Mouse (Mus musculus): ENCODE data around the gene Usp10. TPM values are rescaled to one million over a fixed set of nuclear protein-coding genes. Genes with fewer than 3 reads are reported as not detected.

Usp10 gene
- polyA plus RNA-seq, 1 experiment from 2014 or later = 90.5 TPM

DNA sequence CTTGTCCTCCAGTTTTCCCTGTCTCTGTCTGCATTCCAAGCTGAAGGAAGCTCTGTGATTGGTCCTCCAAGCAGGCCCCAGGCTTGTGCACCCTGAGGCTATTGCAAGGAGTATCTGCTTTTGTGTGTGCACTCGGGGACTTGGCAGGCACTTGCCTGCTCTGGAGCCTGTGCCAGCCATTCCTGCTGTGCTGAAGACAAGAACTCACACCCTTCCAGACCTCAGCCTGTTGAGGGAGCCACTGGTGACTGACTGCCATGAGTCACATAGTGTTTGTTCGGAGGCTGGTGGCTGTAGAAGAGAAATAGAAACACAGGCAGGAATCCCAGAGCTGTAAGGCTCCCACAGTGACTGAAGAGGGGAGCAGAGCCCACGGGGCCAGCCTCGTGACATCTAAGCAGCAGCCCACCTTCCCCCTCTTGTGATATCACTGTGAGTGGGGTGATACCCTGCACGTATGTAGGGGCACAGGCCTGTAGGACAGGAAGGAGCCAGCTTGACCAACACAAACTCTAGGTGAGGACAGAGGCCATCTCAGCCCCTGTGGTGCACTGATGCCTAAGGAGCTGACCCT lies 50.5 kb downstream of the Usp10 start:
- ATAC-seq (ENCODE audit: extremely low read depth, insufficient number of reproducible peaks, low FRiP score, low TSS enrichment) = no peak
- H3K4me2 ChIP-seq = no peak overlapping the region
- 0 out of 2 replicates have a peak overlapping the region, but pooled peaks have one; percentile 12 for H3K27ac ChIP-seq (replicated peaks)
- H3K9ac ChIP-seq = no peak overlapping the region
- H3K4me1 ChIP-seq = peaks cover 8% of the 10 kb centered on the region
- H3K9me3 ChIP-seq = no peaks in the 10 kb centered on the region
- no peak overlapping the region for H3K4me3 ChIP-seq
- peaks cover 29% of the 10 kb centered on the region for H3K36me3 ChIP-seq
- no peaks in the 10 kb centered on the region for H3K27me3 ChIP-seq (replicated peaks)
- WGBS = 49% methylated on average over 5 of the region's 5 CpGs

DNA sequence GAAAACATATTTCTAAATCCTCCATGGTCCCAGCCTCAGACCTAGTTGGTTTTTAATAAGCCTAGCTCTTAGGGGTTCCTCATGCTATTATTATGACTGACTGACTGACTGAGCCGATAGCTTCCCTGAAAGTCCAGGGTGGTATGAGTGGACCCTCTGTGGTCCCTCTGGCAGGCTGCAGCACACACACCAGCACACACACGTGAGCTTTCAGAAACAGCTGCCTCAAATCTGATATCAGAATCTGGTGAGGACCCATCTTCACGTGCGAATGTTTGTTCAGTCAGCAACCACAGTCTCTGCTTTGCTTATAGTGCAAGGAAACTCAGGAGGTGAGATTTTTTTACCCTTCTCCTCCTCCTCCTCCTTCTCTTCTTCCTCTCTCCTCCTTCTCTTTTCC lies 54.7 kb downstream of the Usp10 start:
- WGBS = 72% methylated on average over 4 of the region's 4 CpGs
- Histone ChIP-seq H3K4me2 (no peak overlapping the region), H3K36me3 (no peaks in the 10 kb centered on the region), H3K4me3 (no peak overlapping the region), H3K27me3 (replicated peaks) (no peaks in the 10 kb centered on the region), H3K4me1 (peaks cover 8% of the 10 kb centered on the region), H3K9me3 (no peaks in the 10 kb centered on the region), H3K9ac (no peak overlapping the region), H3K27ac (replicated peaks) (no peak overlapping the region)
- ATAC-seq (ENCODE audit: extremely low read depth, insufficient number of reproducible peaks, low FRiP score, low TSS enrichment) = no peak

DNA sequence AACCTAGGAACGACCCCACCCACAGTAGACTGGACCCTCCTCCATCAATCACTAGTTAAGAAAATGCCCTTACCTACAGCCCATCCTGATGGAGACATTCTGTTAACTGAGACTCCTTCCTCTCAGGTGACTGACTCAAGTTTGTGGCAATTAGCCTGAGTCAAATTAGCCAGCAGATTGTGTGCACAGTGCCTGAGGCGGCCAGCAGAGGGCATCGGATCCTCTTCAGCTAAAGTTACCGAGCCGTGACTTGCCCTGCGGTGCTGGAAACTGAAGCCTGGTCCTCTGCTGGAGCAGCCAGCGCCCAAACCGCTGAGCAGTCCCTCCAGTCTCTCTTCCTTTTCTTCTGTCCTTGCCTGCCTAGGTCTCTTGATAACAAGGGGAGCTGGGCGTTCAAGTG lies 57.3 kb downstream of the Usp10 start:
- Histone ChIP-seq H3K4me2 (no peak overlapping the region), H3K27ac (replicated peaks) (no peak overlapping the region), H3K9me3 (no peaks in the 10 kb centered on the region), H3K27me3 (replicated peaks) (no peaks in the 10 kb centered on the region), H3K9ac (no peak overlapping the region), H3K4me1 (0 out of 2 replicates have a peak, but pooled peaks cover 6% of the 10 kb centered on the region), H3K36me3 (no peaks in the 10 kb centered on the region), H3K4me3 (no peak overlapping the region)
- 80% methylated on average over 9 of the region's 9 CpGs for WGBS
- no peak for ATAC-seq (ENCODE audit: extremely low read depth, insufficient number of reproducible peaks, low FRiP score, low TSS enrichment)

DNA sequence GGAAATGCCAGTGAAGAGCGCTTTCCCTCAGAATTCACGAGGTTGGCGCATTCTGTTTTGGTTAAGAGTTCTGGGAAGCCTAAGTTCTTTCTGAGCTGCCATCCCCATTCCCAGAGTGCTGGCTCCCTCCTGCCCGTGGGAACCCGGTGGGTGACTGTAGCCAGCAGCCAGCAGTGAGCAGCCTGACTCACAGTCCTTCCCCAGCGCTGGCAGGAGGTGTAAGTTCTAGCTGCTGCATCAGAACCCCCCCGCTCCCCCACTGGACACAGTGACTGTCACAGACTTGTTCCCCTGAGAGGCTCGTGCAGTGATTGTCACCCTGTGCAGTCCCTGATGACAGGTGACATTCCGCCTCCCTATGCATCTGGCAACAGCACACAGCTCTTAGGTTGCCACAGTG lies 60.0 kb downstream of the Usp10 start:
- no peak for ATAC-seq (ENCODE audit: extremely low read depth, insufficient number of reproducible peaks, low FRiP score, low TSS enrichment)
- H3K4me2 ChIP-seq = no peak overlapping the region
- WGBS = 59% methylated on average over 9 of the region's 9 CpGs

GRCm38 (mm10) chr8:119972558-119972957 lies 62.4 kb downstream of the Usp10 start:
- H3K4me3 ChIP-seq = no peak overlapping the region
- WGBS = 59% methylated on average over 12 of the region's 12 CpGs
- H3K4me2 ChIP-seq = no peak overlapping the region
- 0 out of 2 replicates have a peak, but pooled peaks cover 6% of the 10 kb centered on the region for H3K4me1 ChIP-seq
- H3K9me3 ChIP-seq = no peaks in the 10 kb centered on the region
- ATAC-seq (ENCODE audit: extremely low read depth, insufficient number of reproducible peaks, low FRiP score, low TSS enrichment) = no peak
- 0 out of 2 replicates have a peak overlapping the region, but pooled peaks have one; percentile 16 for H3K27ac ChIP-seq (replicated peaks)
- no peaks in the 10 kb centered on the region for H3K27me3 ChIP-seq (replicated peaks)
- no peak overlapping the region for H3K9ac ChIP-seq
- H3K36me3 ChIP-seq = no peaks in the 10 kb centered on the region

More for the DNA sequence above, 60.0 kb downstream of the Usp10 start:
- H3K4me3 ChIP-seq = no peak overlapping the region
- H3K9ac ChIP-seq = no peak overlapping the region
- no peaks in the 10 kb centered on the region for H3K36me3 ChIP-seq
- 0 out of 2 replicates have a peak, but pooled peaks cover 6% of the 10 kb centered on the region for H3K4me1 ChIP-seq
- H3K27me3 ChIP-seq (replicated peaks) = no peaks in the 10 kb centered on the region
- no peaks in the 10 kb centered on the region for H3K9me3 ChIP-seq
- H3K27ac ChIP-seq (replicated peaks) = no peak overlapping the region

- Histone ChIP-seq H3K9ac (0 out of 2 replicates have a peak overlapping the region, but pooled peaks have one; percentile 16), H3K27me3 (replicated peaks) (no peaks in the 10 kb centered on the region), H3K36me3 (no peaks in the 10 kb centered on the region), H3K4me2 (no peak overlapping the region), H3K4me1 (no peaks in the 10 kb centered on the region), H3K9me3 (no peaks in the 10 kb centered on the region), H3K27ac (replicated peaks) (no peak overlapping the region), H3K4me3 (no peak overlapping the region)
- WGBS = 59% methylated on average over 11 of the region's 11 CpGs
- ATAC-seq (ENCODE audit: extremely low read depth, insufficient number of reproducible peaks, low FRiP score, low TSS enrichment) = no peak
Observed at GRCm38 (mm10) chr8:119978770-119979381, 68.7 kb downstream of the Usp10 start.

- ATAC-seq (ENCODE audit: extremely low read depth, insufficient number of reproducible peaks, low FRiP score, low TSS enrichment) = no peak
- no peaks in the 10 kb centered on the region for H3K9me3 ChIP-seq
- no peak overlapping the region for H3K27ac ChIP-seq (replicated peaks)
- H3K27me3 ChIP-seq (replicated peaks) = no peaks in the 10 kb centered on the region
- H3K4me2 ChIP-seq = no peak overlapping the region
- H3K9ac ChIP-seq = no peak overlapping the region
- 68% methylated on average over 4 of the region's 4 CpGs for WGBS
- no peaks in the 10 kb centered on the region for H3K36me3 ChIP-seq
- H3K4me1 ChIP-seq = no peaks in the 10 kb centered on the region
- no peak overlapping the region for H3K4me3 ChIP-seq
Observed at GRCm38 (mm10) chr8:119981253-119981652, 71.1 kb downstream of the Usp10 start.

DNA sequence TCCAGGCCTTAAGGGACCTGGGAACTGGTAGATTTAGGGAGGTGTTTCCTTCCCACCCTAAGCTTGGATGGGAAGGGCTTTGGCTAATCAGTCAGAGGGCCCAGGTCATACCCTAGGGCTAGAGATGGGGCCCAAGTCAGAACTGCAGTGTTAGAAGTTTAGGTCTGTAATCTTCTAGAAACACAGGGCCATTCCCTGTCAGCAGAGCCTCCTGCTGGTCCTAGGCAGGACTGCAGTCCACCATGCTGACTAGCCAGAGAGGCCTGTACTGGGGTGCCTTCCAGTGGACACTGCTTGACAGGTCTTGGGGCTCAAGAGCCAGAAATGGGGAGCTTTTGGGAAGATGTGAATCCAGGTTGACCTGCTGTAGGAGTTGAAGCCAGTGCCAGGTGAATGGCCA lies 73.9 kb downstream of the Usp10 start:
- H3K9ac ChIP-seq = no peak overlapping the region
- no peaks in the 10 kb centered on the region for H3K36me3 ChIP-seq
- H3K27ac ChIP-seq (replicated peaks) = no peak overlapping the region
- peaks cover 14% of the 10 kb centered on the region for H3K4me1 ChIP-seq
- H3K4me2 ChIP-seq = no peak overlapping the region
- H3K27me3 ChIP-seq (replicated peaks) = no peaks in the 10 kb centered on the region
- no peaks in the 10 kb centered on the region for H3K9me3 ChIP-seq
- no peak for ATAC-seq (ENCODE audit: extremely low read depth, insufficient number of reproducible peaks, low FRiP score, low TSS enrichment)
- H3K4me3 ChIP-seq = no peak overlapping the region

DNA sequence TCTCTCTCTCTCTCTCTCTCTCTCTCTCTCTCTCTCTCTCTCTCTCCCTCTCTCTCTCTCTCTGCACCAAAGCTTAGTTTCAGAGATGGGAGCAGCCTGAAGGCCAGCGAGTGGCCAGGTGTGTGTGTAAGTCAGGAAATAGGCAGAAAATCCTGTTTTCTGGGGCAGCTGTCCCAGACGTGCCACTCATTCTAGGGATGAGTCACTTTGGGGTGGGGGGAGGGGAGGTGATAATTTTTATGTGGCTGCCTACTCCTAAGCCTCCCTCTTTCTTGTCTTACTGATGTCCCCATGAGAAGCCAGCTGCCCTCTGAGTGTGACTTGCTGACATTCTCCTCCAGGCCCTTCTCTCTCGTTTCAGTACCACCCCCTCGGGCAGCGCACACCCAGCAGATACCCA lies 76.0 kb downstream of the Usp10 start:
- no peak overlapping the region for H3K27ac ChIP-seq (replicated peaks)
- H3K4me3 ChIP-seq = no peak overlapping the region
- peaks cover 9% of the 10 kb centered on the region for H3K27me3 ChIP-seq (replicated peaks)
- no peaks in the 10 kb centered on the region for H3K36me3 ChIP-seq
- 60% methylated on average over 5 of the region's 5 CpGs for WGBS
- no peak for ATAC-seq (ENCODE audit: extremely low read depth, insufficient number of reproducible peaks, low FRiP score, low TSS enrichment)
- no peaks in the 10 kb centered on the region for H3K9me3 ChIP-seq
- no peak overlapping the region for H3K4me2 ChIP-seq
- peaks cover 14% of the 10 kb centered on the region for H3K4me1 ChIP-seq
- H3K9ac ChIP-seq = no peak overlapping the region

- Histone ChIP-seq H3K4me1 (peaks cover 24% of the 10 kb centered on the region), H3K4me2 (peak overlapping the region; percentile 54), H3K9ac (peak overlapping the region; percentile 67), H3K36me3 (no peaks in the 10 kb centered on the region), H3K9me3 (no peaks in the 10 kb centered on the region), H3K27ac (replicated peaks) (no peak overlapping the region), H3K4me3 (peak overlapping the region; percentile 16; the same call in 1 of the 2 replicates), H3K27me3 (replicated peaks) (peaks cover 29% of the 10 kb centered on the region)
- 28% methylated on average over 15 of the region's 15 CpGs for WGBS
- no peak for ATAC-seq (ENCODE audit: extremely low read depth, insufficient number of reproducible peaks, low FRiP score, low TSS enrichment)
Observed at GRCm38 (mm10) chr8:119988087-119988486, 77.9 kb downstream of the Usp10 start.

- Histone ChIP-seq H3K36me3 (no peaks in the 10 kb centered on the region), H3K9ac (0 out of 2 replicates have a peak within 1 kb of the TSS, but pooled peaks have one; percentile 42), H3K4me3 (peak within 1 kb of the TSS; percentile 45), H3K27me3 (replicated peaks) (peaks cover 58% of the 10 kb centered on the region), H3K27ac (replicated peaks) (no peak within 1 kb of the TSS), H3K9me3 (no peaks in the 10 kb centered on the region), H3K4me2 (peak within 1 kb of the TSS; percentile 60), H3K4me1 (peaks cover 37% of the 10 kb centered on the region)
- peak; percentile 62; the same call in 1 of the 2 replicates for ATAC-seq (ENCODE audit: extremely low read depth, insufficient number of reproducible peaks, low FRiP score, low TSS enrichment)
- under 1% methylated on average over 25 of the region's 25 CpGs for WGBS
Observed at GRCm38 (mm10) chr8:119992249-119992648, 82.1 kb downstream of the Usp10 start, which contains the start of gene Crispld2. Crispld2 (plus strand) TSS chr8:119992438.

GRCm38 (mm10) chr8:119994114-119994513 lies 84.0 kb downstream of the Usp10 start:
- Histone ChIP-seq H3K36me3 (no peaks in the 10 kb centered on the region), H3K9ac (no peak overlapping the region; the same call in 1 of the 2 replicates), H3K4me2 (peak overlapping the region; percentile 10; the same call in 1 of the 2 replicates), H3K27ac (replicated peaks) (no peak overlapping the region), H3K9me3 (no peaks in the 10 kb centered on the region), H3K4me1 (peaks cover 23% of the 10 kb centered on the region), H3K4me3 (no peak overlapping the region), H3K27me3 (replicated peaks) (peaks cover 58% of the 10 kb centered on the region)
- WGBS = 66% methylated on average over 7 of the region's 7 CpGs
- no peak for ATAC-seq (ENCODE audit: extremely low read depth, insufficient number of reproducible peaks, low FRiP score, low TSS enrichment)
